Mouse (Mus musculus) thymus, adult 2 months (tissue): Measurements from ENCODE around the gene Cradd.

Source experiments
- CTCF ChIP-seq: fragments of 200-500 bp; IDR thresholded peaks from 2 replicates; pipeline ENCODE4 v1.5.1; 2012; ENCODE audit warnings: mild to moderate bottlenecking, control low read depth, low read length, moderate library complexity, borderline replicate concordance; ENCODE audit not compliant: control insufficient read depth, poor library complexity, insufficient read depth; ENCODE audit errors: extremely low read depth
- POLR2A ChIP-seq: fragments of 200-500 bp; IDR thresholded peaks from 2 replicates; pipeline ENCODE4 v1.6.1; 2012; ENCODE audit warnings: mild to moderate bottlenecking, low read length, control low read depth, moderate library complexity; ENCODE audit not compliant: control insufficient read depth, poor library complexity, insufficient read depth; ENCODE audit errors: extremely low read depth

DNA sequence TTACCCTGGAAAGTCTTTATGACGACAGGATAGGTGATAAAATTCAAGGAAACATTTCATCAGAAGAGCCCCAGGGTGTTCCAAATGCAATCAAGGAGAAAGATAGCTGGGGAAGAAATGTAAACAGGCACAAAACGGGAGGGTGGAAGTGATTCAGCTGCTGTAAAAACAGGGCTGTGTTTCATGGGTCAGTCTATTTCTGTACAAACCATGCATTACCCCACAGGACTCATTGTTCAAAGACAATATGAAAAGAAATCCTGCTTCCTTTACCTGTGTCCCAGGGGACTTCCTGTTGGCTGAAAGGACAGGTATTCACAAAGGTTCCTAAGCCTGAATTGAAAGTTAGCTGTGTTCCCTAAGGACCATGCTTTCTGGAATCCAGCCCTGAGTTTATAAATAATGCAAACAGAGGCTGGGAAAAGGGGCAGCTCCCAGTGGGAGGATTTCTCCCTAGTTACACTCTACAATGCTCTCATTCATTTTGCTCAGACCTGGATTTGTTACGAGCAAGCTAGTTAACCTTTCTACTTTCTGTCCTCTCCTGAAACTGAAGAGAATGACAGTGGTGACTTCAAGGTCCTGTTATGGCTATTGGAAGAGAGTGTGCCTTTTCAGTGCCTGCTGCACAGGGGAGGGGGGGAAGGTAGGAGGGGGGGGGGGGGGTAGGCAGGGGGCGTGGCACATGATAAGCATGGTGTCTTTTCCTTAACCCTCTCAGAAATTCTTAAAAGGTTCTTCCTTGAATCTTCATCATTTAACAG is 13.0 kb upstream of the Cradd start:
- TF ChIP-seq CTCF = no peak
- no peak for TF ChIP-seq POLR2A
